Mouse (Mus musculus): Measurements from ENCODE around the gene Gsto1.
"Not testable (repeated sequence)": the region's sequence is repeated elsewhere in the genome, so short reads cannot be mapped to it uniquely, and the experiment has no call there.

The Gsto1 gene

DNA sequence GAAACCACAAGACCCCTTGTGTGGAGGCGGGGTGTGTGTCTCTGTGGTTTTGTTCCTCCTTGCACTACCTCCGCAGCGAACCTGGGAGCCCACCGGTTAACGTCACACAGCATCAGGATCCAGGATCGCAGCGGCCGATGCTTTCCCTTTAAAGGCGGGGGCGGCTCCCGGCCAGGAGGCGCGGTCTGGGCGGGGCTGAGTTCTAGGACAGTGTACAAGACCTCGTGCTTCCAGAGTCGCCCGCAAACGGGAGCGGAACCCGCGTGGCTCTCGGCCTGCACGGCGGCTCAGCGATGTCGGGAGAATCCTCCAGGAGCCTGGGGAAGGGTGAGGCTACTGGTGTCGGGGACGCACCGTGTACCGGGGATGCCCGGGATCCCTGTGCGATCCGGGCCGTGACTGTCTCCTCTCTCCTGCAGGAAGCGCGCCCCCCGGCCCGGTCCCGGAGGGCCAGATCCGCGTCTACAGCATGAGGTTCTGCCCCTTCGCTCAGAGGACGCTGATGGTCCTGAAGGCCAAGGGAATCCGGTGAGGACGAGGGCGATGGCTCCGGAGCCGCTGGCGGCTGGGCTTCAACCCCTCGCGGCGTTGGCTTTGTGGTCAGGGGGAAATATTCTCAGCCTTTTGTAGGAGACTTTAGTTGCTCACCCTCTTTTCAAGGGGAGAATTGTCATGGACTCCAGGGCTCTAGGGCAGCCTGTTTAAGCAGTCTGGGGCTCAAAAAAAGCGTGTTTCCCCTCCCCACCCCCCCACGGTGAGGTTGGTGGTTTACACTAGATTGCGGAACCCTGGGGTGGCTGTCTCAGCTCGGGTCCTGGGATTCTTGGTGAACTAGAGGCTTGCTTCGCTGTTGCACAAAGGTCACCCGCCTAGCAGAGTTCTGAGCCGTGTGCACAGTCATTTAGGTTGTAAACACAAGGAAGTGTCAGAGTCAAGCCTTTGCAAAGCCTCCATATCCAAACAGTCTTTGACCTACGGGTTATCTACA, at the start of gene Gsto1:
Gene Gsto1 (plus strand): TSS at position 175 of the 988 bp plus-strand sequence.
- peak; percentile 60 to 77 for DNase-seq

DNA sequence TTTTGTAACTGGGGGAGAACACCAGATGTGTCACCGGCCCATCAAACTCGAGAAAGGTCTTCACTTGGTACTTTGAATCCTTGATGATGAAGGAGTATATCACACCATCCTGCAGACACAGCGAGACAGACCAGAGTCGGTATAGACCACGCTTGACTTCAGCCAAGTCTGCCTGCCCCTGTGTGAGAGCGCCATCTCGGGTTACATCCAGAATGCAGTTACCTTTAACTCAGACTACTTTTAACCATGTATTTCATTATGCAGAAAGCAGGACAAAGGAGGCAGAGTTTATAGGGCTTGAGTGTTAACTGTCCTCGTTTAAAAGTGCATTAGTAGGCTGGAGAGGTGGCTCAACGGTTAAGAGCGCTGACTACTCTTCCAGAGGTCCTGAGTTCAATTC, 42.7 kb upstream of the Gsto1 start:
- no peak for DNase-seq

DNA sequence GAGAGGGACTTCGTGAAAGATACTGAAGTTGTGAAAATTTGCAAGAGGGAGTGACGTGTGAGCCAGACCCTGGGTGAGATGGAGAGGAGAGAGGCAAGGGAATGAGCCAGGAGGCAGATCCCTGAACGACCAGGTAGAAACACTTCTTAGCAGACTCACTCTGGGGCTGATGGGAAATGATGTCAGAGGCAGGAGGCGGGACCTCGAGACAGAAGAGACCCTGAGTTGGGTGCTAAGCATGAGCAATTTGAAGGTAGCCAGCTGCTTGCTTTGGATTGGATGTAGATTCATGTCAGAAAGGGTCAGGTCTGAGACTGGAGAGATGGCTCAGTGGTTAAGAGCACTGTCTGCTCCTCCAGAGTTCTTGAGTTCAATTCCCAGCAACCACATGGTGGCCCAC, 40.0 kb upstream of the Gsto1 start:
- DNase-seq: no peak

DNA sequence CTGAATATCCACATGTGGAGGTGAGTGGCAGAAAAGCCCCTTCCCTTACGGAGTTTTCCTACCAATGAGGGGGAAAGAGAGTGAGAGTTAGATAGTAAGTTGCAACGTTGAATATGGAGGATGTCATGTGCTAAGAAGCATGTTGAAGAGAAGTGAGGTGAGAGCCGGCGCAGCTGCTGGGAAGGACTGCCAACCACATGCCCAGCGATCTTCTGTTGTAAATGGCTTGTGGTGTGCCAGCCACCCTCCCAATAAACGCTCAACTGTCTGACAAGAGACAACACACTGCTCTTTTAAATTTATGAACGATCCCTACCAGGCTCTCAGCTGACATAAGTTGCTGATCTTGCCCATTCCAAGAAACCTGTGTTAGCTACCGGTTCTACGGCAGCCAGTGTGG, 37.1 kb upstream of the Gsto1 start:
- no peak for DNase-seq

DNA sequence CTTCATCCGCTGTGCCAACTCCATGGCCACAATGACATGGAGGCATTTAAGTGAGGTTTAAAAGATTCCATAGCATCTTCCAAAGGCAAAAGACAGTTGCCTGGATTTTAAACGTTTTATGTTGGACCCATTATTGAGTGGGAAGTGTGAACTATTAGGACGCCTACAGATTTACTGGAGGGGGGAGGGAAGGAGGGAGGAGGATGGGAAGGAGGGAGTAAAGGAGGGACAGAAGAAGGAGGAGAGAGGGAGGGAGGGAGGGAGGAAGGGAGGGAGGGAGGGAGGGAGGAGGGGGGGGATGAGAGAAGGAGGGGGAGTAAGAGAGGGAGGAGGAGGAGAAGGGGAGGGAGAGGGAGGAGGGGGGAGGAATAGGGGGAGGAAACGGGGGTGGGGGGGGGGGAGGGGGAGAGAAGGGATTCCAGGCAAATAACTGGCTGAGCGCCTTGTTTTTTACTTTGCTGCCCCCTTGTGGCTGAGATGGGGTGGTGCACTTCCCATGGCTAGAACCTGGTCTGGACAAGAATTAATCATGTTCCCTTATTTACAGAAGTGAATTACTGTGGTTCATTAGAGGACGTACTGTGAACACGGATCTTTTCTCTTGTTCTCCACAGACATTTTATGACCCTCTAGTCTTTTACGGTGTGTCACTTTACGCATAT, 33.8 kb upstream of the Gsto1 start:
- peak; percentile 25 to 63 for DNase-seq

DNA sequence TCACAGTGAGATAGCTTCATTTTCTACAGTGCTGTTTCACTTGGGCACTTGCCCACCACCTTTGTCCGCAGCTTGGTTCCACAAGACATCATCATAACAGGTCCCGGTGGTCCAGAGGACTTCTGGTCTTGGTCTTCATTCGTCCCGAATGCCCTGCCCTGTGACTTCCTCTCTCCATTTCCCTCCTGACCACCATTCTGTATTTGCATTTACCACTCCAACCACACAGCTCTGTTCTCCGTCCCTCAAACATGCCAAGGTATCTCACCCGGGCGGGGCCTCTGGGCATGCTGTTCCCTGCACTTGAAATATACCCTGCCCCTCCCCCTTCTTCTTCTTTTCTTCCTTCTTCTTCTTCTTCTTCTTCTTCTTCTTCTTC, 33.3 kb upstream of the Gsto1 start:
- DNase-seq: no peak

DNA sequence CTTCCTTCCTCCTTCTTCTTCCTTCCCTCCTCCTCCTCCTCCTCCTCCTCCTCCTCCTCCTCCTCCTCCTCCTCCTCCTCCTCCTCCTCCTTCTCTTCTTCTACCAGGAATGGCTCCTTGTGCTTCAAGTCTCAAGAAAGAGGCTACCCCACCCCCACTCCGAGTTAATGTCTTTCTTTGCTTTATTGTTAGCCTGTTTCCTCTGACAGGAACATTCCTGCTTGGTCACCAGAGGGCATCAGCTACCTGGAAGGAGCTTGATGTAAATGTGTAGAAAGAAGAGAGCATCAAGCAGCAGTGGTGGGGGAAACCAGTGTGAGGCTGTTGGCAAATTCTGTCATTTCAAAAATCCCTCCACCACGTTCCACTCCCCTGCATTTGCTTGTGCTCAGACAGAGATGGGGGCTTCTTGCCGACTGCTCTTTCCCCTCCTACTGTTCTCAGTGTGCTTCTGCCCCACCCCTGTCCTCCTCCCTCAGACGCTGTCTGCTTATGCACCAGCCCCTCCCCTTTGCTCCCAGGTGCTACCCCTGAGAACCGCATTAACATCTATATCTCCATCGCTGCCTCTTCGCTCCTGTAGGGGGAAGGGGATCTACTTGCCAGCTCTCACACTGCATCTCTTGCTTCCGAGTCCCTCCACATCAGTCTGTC, 32.5 kb upstream of the Gsto1 start:
- DNase-seq: no peak

DNA sequence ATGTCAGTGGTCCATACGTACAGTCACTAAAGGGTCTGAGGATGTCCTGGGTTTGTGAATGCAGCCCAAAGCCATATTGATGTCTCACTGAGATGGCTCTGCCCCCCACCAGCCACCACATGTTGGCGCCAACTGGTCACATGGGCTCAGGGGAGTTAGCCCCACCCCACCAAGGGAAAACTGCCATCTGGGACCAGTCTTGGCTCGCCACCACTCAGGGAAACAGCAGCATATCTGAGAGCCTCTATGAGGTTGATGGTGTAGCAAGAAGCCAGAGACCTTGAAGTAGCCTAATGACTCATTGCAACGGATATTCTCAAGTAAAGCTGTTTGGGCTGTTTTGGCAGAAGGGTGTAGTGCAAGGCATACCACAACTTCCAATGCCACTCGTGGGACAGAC, 30.7 kb upstream of the Gsto1 start:
- no peak for DNase-seq

DNA sequence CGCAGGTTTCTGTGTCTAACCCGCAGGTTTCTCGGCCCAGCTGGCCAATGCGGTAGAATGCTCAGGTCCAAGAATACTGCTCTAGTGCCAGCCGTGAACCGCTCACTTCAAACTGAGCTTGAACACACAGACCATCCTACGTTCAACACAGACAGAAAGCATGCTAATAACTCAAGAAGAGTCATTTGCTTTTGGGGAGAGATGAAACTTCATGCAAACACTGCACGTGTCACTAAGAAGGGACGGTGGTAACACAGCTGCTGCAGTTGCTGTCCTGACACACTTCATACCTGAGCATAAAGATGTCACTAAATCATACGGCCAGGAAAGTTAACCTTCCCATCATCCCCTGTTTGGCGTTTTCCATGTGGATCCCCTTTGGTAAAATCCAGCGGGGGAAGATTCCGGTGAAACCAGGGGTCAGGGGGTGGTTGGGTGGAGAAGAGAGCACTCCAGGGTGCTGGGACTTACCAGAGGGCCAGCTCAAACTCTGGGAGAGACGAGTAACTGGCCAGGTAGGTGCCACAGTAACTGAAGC, 24.8 kb upstream of the Gsto1 start:
- no peak for DNase-seq

DNA sequence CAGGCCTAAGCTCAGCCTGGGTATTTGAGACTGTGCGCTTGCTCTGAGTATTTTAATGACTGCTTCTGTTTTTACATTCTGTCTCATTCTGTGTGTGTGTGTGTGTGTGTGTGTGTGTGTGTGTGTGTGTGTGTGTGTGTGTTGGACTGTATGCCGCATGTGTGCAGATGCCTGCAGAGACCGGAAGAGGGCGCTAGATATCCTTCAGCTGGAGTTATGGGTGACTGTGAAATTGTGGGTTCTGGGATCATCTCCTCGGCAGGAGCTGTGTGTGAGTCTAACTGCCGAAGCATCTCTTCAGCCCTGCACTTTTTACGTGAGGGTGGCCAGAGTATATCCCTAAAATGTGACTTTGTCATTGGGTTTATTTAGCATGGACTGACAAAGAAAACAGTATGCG, 23.7 kb upstream of the Gsto1 start:
- DNase-seq: no peak

DNA sequence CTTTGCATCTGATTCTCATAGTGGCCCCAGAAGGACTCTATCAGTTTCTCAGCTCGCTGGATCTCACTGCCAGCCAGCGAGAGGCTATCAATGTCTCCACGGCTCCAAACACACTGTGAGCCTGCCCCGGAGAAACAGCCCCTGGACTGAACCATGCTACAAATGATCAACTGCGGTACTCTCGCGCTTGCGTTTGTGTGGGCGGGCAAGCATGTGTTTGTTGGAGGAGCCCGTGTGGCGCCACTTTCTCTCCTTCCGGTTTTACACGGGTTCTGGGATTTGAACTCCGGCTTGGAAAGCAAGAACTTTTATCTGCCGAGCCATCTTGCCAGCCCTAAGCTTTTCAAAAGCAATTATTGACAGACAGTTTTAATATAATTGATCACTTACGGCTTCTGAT, 22.5 kb upstream of the Gsto1 start:
- DNase-seq: no peak

DNA sequence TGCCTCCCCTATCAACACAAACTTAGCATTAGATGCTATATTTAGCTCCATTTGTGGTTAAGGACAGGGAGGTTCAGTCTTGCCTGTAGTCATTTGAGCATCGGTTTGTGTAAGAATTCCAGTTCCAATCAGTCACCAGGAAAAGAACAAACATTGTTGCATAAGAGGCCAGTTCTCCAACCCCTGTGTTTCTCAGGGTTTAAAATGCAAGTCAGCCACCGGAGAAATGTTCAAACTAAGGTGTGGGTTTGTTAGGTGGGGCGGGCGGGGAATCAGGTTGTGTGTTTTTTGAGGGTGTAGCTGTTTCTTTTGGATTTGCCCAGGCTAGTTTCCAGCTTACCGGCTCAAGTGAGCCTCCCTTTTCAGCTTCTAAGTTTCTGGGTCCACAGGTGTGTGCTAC, 20.2 kb upstream of the Gsto1 start:
- no peak for DNase-seq

DNA sequence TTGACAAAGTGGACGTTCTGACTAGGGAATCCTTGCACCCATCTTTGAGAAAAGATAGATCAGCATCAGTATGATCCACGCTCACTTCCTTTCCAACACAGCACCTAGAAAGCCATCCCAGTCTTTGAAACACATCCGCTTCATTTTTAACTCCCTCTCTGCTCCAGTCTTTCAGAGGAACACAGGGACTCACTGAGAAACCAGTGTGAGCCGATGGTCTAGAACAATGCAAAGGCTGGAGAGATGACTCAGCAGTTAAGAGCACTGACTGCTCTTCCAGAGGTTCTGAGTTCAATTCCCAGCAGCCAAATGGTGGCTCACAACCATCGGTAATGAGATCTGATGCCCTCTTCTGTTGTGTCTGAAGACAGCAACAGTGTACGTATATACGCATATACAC, 19.0 kb upstream of the Gsto1 start:
- no peak for DNase-seq

DNA sequence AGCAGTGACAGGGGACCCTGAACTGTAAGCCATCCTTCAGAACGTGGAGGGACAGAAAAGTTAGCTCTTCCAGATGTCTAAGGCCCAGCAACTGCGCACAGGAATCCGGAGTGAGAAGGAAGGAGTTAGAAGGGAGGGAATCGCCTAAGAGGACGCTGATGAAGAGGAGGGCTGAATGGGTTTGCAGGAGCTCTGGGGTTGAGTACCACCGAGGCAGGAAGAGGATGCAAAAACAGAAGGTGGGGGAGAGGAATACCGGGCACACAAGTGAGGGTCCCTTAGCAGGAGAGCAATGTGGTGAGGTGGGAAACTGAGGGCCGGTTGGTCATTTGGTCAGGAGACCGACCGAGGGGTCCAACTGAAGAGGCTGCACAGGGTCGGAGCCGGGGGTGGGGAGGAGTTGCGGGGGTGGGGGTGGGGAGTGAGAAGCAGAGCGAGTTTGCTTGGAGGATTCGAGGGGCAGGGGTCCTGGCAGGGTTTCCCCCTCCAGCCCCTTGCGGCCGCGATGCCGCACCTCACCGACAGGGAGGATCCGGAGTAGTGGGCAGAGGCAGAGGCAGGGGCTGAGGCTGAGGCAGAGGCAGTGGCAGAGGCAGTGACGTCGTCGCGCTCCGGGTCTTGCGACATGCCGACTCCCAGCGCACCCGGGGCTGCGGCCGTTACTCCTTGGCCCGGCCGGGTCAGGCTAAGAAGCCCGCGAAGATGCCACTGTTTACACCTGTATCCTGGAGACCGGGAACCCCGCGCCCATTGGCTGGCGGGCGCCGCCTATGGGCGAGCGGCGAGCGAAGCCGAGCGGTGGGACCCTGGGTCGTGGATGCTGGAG, 17.9 kb upstream of the Gsto1 start:
- DNase-seq: peak in 1 of 2 experiments; percentile 38

DNA sequence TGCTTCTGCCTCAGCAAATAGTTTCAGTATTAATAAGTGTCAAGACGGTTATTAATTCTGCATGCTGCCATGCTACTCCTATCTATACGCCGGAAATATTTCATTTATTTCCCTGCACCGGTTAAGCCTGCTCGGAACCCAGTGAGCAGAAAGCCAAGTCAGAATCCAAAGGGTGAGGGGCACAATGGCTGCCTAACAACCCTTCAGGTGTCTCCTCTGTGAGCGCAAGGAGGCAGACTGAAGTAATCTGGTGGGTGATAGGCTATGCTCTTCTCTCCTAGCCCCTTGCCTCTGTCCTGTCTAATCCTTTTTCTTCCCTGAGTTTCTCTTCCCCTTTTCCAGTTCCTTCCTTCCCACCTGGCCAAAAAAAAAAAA, 17.3 kb upstream of the Gsto1 start:
- DNase-seq: no peak

DNA sequence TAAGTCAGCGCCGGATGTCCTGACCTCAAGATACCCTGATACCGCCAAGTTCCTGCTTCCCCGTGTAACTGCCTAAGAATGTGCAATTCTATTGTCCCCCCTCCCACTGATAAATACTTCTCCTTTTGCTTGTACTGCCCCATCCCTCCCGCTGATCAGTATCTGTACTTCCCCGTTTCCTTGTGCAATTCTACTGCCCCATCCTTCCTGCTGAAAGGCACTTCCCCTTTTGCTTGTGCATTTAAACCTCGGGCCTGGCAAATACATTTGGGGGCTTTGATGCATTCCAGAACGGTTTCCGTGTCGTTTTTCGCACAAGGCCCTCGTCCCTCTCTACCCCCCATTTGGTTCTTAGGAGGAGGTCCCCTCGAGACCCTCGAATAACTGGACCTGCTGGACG, 13.5 kb upstream of the Gsto1 start:
- not testable (repeated sequence) for DNase-seq

DNA sequence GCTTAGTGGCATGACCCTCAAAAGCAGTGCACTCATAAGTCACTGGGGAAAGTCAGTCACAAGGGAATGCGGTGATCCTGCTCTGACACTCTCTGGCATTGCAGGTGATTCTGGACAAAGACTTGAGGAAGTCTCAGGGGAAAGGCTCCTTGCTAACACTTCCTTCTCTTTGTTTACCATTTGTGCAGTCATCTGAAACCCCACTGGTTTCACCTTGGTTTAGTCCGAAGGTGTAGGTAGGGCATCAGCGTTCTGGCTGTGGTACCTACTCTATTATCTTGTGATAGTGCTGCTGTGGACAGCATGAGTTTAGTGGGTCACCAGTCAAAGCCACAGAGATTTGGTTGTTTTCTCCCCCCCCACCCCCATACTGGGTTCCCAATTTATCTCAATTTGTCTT, 5.0 kb upstream of the Gsto1 start:
- no peak for DNase-seq

DNA sequence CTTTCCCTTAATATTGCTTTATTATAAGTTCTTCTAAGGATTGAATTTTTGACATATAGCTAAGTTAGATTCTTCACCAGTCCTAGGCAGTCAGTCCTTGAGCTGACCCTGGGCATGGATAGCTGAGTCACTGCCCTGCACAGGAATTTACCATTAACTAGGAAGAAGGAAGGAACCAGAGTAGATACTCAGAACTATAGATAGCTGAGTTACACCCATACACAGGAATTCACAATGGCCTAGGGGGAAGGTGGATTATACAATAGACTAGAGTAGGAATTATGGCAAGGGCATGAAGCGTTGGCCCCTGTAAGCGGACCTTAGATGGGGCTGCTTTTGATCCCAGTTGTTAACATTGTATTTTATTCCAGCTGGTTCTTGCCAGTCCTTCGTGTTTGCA, 2.6 kb upstream of the Gsto1 start:
- DNase-seq: not testable (repeated sequence)

DNA sequence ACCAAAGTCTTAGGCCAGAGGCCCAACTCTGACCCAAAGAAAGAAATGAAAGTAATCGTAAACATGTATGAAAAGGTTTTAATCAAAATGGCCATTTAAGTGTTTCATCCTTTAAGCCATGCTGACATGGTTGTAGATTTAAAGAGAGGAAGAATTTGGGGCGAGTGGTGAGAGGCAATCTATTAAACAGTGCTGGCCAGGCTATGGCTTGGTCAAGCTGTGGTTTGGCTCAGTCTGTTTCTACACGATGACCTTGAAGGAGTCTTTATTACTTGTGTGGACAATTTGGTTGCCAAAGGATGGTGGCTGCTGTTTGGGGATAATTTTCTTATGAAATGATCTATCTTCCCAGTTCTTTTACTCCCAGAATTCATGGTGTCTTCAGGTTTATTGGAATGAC, 1.7 kb upstream of the Gsto1 start:
- no peak for DNase-seq

DNA sequence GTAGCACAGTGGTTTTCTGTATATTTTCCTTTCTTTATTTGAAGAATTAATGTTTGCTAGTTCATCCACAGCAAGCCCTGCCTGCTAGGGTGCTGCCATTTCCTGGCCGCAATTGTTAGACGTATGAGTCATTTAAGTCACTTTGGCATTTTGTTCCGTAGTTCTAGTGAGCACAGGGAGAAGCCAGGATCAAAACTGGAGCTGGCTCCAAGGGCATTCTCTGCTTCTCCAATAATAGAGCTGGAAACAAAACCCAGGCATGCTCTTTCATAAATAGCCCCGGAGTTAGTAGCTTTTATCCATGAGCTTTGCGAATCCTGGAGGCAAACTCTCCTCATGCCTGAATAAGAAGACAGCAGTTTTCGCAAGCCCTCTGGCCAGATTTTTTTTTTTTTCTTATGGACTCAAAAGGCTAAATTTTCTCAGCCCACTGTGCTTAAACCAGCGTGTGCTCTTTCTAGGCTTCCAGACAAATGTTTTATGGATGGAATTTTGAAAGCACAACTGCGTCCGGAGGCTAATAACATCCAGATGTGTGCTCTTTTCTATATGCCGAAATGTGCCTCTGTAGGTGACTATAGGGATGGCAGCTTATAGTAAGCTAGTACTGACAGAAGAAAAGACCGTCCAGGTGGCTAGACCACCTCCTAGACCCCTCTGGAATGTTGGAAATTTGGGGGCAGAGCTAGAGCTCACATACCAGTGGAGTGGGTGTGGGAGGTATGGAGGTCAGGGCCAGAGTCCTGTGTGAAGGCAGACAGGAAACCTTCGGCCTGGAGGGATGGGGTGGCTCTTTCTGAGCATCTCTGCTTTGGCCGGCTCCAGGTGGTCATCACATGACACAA, 597 bp upstream of the Gsto1 start:
- no peak for DNase-seq

All from spleen, adult 18-20 months (tissue).